Mouse (Mus musculus): ENCODE measurements around the gene Mrpl12.

Mrpl12 gene

GRCm38 (mm10) chr11:120538485-120538884 lies 54.1 kb downstream of the Mrpl12 start:
- DNase-seq (ENCODE audit: low spot score) = no peak

All from yolk sac, embryonic 10.5 days (tissue).